In the genomic region with DNA sequence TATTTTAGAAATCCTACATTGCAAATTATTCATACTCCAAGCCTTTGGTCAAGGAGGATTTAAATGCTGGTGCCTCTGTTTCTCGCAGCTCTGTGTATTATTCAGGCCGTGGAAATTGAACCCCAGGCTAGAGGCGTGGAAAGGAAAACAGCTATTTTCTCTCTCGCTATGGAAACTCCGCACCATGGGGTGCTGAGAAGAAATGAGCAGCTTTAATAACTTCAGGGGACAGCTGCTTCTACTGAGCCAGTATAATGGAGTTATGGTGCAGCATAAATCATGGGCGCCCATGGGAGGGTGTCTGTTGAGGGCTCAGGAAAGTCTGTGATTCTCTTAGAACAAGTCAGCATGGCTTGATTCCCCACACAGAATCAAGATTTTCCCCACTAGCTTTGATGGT, we compare ENCODE assay signal across 24 mouse cellular contexts.
A peak's percentile ranks its signal among the peaks of the same experiment; 100 is the strongest.
DNase-seq lines count a peak whose midpoint lies in the region; ATAC-seq lines count a peak whose summit lies in the region.
"Had no signal": no experiment of that assay in that cellular context is flagged by ENCODE, and none has a peak within 500 bp of the region (broad histone marks: within the 10 kb centered on the region; RNA-seq: fewer than 3 reads in every experiment).

No protein-coding gene starts in this region.

- no peaks in the 10 kb centered on the region for H3K36me3 ChIP-seq in hindbrain, embryonic 13.5 days
- no peaks in the 10 kb centered on the region for H3K36me3 ChIP-seq in midbrain, embryonic 11.5 days (ENCODE audit: control insufficient read depth, insufficient read depth, low read length)
- H3K36me3 ChIP-seq in neural tube, embryonic 13.5 days: no peaks in the 10 kb centered on the region
- H3K36me3 ChIP-seq: heart, embryonic 12.5 days; intestine, embryonic 15.5 days; limb, embryonic 15.5 days had no signal

- 34% methylated on average over 6 of the region's 6 CpGs for WGBS in hindbrain, embryonic 13.5 days
- WGBS in midbrain, embryonic 11.5 days: 54% methylated on average over 6 of the region's 6 CpGs
- whole genome bisulfite sequencing in neural tube, embryonic 13.5 days: 21% methylated on average over 6 of the region's 6 CpGs

- intact Hi-C loops in heart, postnatal 36 days (cut with DNase I): no loop called here

- no peaks in the 10 kb centered on the region for H3K27me3 ChIP-seq in hindbrain, embryonic 13.5 days
- no peaks in the 10 kb centered on the region for H3K27me3 ChIP-seq in midbrain, embryonic 11.5 days (ENCODE audit: control insufficient read depth, insufficient read depth, low read length)
- H3K27me3 ChIP-seq in neural tube, embryonic 13.5 days: no peaks in the 10 kb centered on the region; the same call in 1 of the 2 replicates
- H3K27me3 ChIP-seq: CH12.LX; heart, embryonic 12.5 days; intestine, embryonic 15.5 days; limb, embryonic 15.5 days; megakaryocyte, embryonic 14.5 days had no signal

- peak; percentile 68 for DNase-seq in heart, adult 11 months
- DNase-seq in heart, postnatal 36 days: no peak
- no peak for DNase-seq in midbrain, embryonic 11.5 days (ENCODE audit: low spot score, missing footprints)
- DNase-seq in layer of hippocampus, adult 9-11 months: no peak
- no peak for DNase-seq in thymus, postnatal 10 days (ENCODE audit: low spot score in 2 of 2)
- no peak for DNase-seq in left cerebral cortex, adult 8-10 months (ENCODE audit: low spot score in 2 of 2)
- DNase-seq: cerebellum, adult 9-10 months; gastrocnemius, adult 2 months; heart, postnatal 14 days; kidney, adult 9 months; kidney, postnatal 36 days; liver, postnatal 0 days; lung, postnatal 14 days; right cerebral cortex, adult 18-20 months; thymus, postnatal 14 days had no signal

- H3K4me1 ChIP-seq in hindbrain, embryonic 13.5 days (replicated peaks): peaks cover 20% of the 10 kb centered on the region
- peaks cover 9% of the 10 kb centered on the region; the same call in 1 of the 2 replicates for H3K4me1 ChIP-seq in midbrain, embryonic 11.5 days (ENCODE audit: control insufficient read depth, insufficient read depth, low read length)
- peaks cover 36% of the 10 kb centered on the region for H3K4me1 ChIP-seq in neural tube, embryonic 13.5 days (replicated peaks)
- H3K4me1 ChIP-seq: heart, embryonic 12.5 days; intestine, embryonic 15.5 days; megakaryocyte, embryonic 14.5 days had no signal

- ATAC-seq in hindbrain, embryonic 13.5 days (ENCODE audit: low FRiP score): peak; percentile 67
- ATAC-seq in midbrain, embryonic 11.5 days (ENCODE audit: low FRiP score): peak; percentile 27; the same call in 1 of the 2 replicates
- peak; percentile 70; the same call in 1 of the 2 replicates for ATAC-seq in neural tube, embryonic 13.5 days (ENCODE audit: low read depth)
- ATAC-seq: intestine, embryonic 15.5 days; liver, postnatal 0 days had no signal

- H3K27ac ChIP-seq in hindbrain, embryonic 13.5 days: 0 out of 2 replicates have a peak overlapping the region, but pooled peaks have one; percentile 20
- no peak overlapping the region for H3K27ac ChIP-seq in midbrain, embryonic 11.5 days (ENCODE audit: low read depth, low read length)
- H3K27ac ChIP-seq in neural tube, embryonic 13.5 days (replicated peaks): peak overlapping the region; percentile 57
- H3K27ac ChIP-seq: gastrocnemius, adult 2 months; intestine, embryonic 15.5 days; limb, embryonic 15.5 days; stomach, postnatal 0 days had no signal

- H3K9me3 ChIP-seq in hindbrain, embryonic 13.5 days: no peaks in the 10 kb centered on the region
- no peaks in the 10 kb centered on the region for H3K9me3 ChIP-seq in midbrain, embryonic 11.5 days (ENCODE audit: control insufficient read depth, low read length)
- H3K9me3 ChIP-seq in neural tube, embryonic 13.5 days: no peaks in the 10 kb centered on the region
- H3K9me3 ChIP-seq: heart, embryonic 12.5 days; intestine, embryonic 15.5 days; limb, embryonic 15.5 days had no signal

- no peak overlapping the region for H3K9ac ChIP-seq in hindbrain, embryonic 13.5 days
- no peak overlapping the region for H3K9ac ChIP-seq in midbrain, embryonic 11.5 days (ENCODE audit: low read length)
- no peak overlapping the region for H3K9ac ChIP-seq in neural tube, embryonic 13.5 days
- H3K9ac ChIP-seq: heart, embryonic 12.5 days; intestine, embryonic 15.5 days; limb, embryonic 15.5 days; liver, postnatal 0 days had no signal

- no peak overlapping the region for H3K4me3 ChIP-seq in hindbrain, embryonic 13.5 days
- no peak overlapping the region for H3K4me3 ChIP-seq in midbrain, embryonic 11.5 days (ENCODE audit: low read depth, low read length)
- H3K4me3 ChIP-seq in neural tube, embryonic 13.5 days: no peak overlapping the region
- H3K4me3 ChIP-seq: gastrocnemius, adult 2 months; heart, embryonic 12.5 days; intestine, embryonic 15.5 days; limb, embryonic 15.5 days; megakaryocyte, embryonic 14.5 days; myocyte had no signal

- H3K4me2 ChIP-seq in hindbrain, embryonic 13.5 days: no peak overlapping the region
- no peak overlapping the region for H3K4me2 ChIP-seq in midbrain, embryonic 11.5 days
- no peak overlapping the region for H3K4me2 ChIP-seq in neural tube, embryonic 13.5 days
- H3K4me2 ChIP-seq: heart, embryonic 12.5 days; intestine, embryonic 15.5 days; limb, embryonic 15.5 days had no signal
